Mouse (Mus musculus) embryonic facial prominence, embryonic 14.5 days (tissue): ENCODE measurements around the gene Gm49358. TPM values are rescaled to one million over a fixed set of nuclear protein-coding genes. Genes with fewer than 3 reads are reported as not detected.

Source experiments
- ATAC-seq: fragments of 200-750 bp; cut with Nextera tagmentation; 2 replicates; pipeline ENCODE4 v1.8.0; 2017; ENCODE audit warnings: low read depth, moderate number of reproducible peaks, moderate TSS enrichment
- DNase-seq: peaks from one replicate; pipeline ENCODE4 v3.0.0-alpha.2; 2015; ENCODE audit warnings: low spot score
- H3K27ac ChIP-seq: fragments of 300-500 bp; sonication (generic); replicated peaks from 2 replicates; pipeline ENCODE4 v1.5.1; 2014; ENCODE audit warnings: low read depth, mild to moderate bottlenecking, low read length, moderate library complexity
- H3K27me3 ChIP-seq: fragments of 300-500 bp; sonication (generic); replicated peaks from 2 replicates; pipeline ENCODE4 v1.6.1; 2014; ENCODE audit warnings: low read length; ENCODE audit not compliant: control insufficient read depth, insufficient read depth
- H3K36me3 ChIP-seq: fragments of 300-500 bp; sonication (generic); 2 replicates; pipeline ENCODE4 v1.6.1; 2014; ENCODE audit warnings: low read length, mixed read lengths; ENCODE audit not compliant: control insufficient read depth, insufficient read depth
- H3K4me1 ChIP-seq: fragments of 300-500 bp; sonication (generic); 2 replicates; pipeline ENCODE4 v1.6.1; 2014; ENCODE audit warnings: antibody characterized with exemption, low read length; ENCODE audit not compliant: control insufficient read depth, insufficient read depth
- H3K4me2 ChIP-seq: fragments of 300-500 bp; sonication (generic); 2 replicates; pipeline ENCODE4 v1.6.1; 2014; ENCODE audit warnings: low read depth, mild to moderate bottlenecking, low read length, moderate library complexity, mixed read lengths
- H3K4me3 ChIP-seq: fragments of 300-500 bp; sonication (generic); 2 replicates; pipeline ENCODE4 v1.5.1; 2014; ENCODE audit warnings: low read depth, mild to moderate bottlenecking, low read length
- H3K9ac ChIP-seq: fragments of 300-500 bp; sonication (generic); 2 replicates; pipeline ENCODE4 v1.6.1; 2014; ENCODE audit warnings: low read depth, mild to moderate bottlenecking, low read length, moderate library complexity, mixed read lengths
- H3K9me3 ChIP-seq: fragments of 300-500 bp; sonication (generic); 2 replicates; pipeline ENCODE4 v1.6.1; 2016; ENCODE audit warnings: low read length; ENCODE audit not compliant: control insufficient read depth
- WGBS: fragments of 180-500 bp; shearing (Covaris S2); extraction: QIAGEN DNeasy Blood & Tissue Kit; methylation state at CpG from one replicate; pipeline ENCODE4 v1.1.7; 2014; 5-methylcytosine and 5-hydroxymethylcytosine counted together
- polyA plus RNA-seq: library from polyadenylated mRNA; unstranded; fragments of >200 nt; fragmentation: Nextera tagmentation; extraction: Ambion mirVana; gene quantifications from 2 replicates; pipeline ENCODE4 v1.2.1, GENCODE M21; 2014

Gm49358 gene
- polyA plus RNA-seq, 1 experiment from 2014 or later, result not detected

DNA sequence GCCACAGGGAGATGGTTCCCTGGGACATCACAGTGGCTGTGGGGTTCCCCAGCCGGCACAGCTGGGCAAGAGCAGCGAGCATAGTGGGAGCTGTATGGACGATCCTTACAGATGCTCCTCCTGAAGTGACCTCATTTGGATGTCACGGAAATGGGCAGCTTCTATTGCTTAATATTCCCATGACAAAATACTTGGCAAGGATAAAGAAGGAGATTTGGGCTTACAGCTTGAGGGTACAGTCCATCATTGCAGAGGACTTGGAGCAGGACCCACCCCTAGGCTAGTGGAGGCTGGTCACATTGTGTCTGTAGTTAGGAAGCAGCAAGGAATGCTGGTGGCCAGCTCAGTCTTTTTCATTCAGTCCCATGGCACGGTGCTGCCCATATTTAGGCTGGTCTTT is 46.8 kb downstream of the Gm49358 start:
- Histone ChIP-seq H3K9ac (no peak overlapping the region), H3K4me2 (no peak overlapping the region)

DNA sequence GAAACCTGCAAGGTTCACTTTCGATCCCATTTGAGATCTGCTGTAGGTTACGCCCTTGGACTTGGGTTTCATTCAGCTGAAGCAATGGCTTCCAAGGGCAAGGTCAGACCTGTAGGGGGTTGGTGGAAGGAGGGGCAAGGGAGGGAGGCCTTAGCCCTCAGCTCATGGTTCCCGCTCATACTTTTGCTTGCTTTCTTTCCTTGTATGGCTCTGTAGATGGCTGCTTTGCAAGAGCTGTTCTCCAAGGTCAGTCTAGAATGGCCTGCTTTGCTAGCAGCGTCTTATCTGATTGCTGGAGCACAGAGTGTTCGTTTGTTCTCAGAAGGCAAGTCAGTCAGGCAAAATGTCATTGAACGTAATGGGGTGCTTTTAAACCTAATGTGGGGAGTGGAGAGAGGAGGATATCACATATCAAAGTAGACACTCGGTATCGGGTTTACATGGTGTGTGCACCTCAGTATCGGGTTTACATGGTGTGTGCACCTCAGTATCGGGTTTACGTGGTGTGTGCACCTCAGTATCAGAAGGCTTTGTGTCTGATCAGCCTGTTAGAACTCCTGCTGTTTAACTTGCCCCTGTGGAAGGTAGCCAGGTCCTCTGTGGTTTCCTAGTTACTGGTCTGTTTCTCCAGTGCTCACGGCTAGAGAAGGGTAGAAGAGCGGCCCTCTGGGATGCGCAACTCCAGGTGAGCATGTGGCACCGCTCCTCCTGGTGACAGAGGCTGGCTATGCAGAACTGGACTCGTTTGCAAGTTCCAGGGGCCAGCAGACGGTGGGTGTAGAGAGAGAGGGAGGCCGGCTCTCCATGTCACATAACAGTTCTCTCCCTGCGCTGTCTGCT is 50.7 kb downstream of the Gm49358 start:
- peak overlapping the region; percentile 7; the same call in 1 of the 2 replicates for H3K27ac ChIP-seq
- ATAC-seq, result peak; percentile 58
- no peak overlapping the region for H3K9ac ChIP-seq

More for the DNA sequence above, 46.8 kb downstream of the Gm49358 start:
- no peak overlapping the region for H3K27ac ChIP-seq
- no peak overlapping the region for H3K4me3 ChIP-seq
- H3K4me1 ChIP-seq, result peaks cover 4% of the 10 kb centered on the region
- no peaks in the 10 kb centered on the region for H3K27me3 ChIP-seq
- ATAC-seq (no peak), DNase-seq (no peak)
- H3K36me3 ChIP-seq, result no peaks in the 10 kb centered on the region
- 84% methylated on average over 5 of the region's 5 CpGs for WGBS
- no peaks in the 10 kb centered on the region for H3K9me3 ChIP-seq

DNA sequence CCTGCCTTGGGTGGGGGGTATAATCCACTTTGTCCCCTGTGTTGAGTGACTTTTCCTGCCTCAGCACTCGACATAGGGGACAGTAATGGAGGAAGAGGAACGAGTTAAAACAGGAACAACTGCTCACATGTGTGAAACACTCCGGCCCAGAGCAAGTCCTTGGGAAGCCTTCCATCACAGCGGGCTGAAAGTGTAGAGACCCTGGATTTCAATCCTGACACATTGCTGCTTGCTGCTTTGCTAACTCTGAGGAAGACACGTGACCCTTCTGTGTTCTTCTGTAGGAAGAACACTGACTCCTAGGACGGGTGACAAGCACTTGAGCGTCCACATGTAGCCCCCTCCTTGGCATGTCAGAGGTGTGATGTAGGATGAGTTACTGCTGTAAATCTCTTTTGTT is 51.4 kb downstream of the Gm49358 start:
- ATAC-seq (no peak), DNase-seq (no peak)
- Histone ChIP-seq H3K9me3 (no peaks in the 10 kb centered on the region), H3K27me3 (no peaks in the 10 kb centered on the region), H3K9ac (no peak overlapping the region), H3K27ac (no peak overlapping the region), H3K36me3 (no peaks in the 10 kb centered on the region), H3K4me2 (no peak overlapping the region), H3K4me1 (peaks cover 8% of the 10 kb centered on the region; the same call in 1 of the 2 replicates), H3K4me3 (no peak overlapping the region)
- WGBS, result 65% methylated on average over 7 of the region's 7 CpGs

More for the DNA sequence above, 50.7 kb downstream of the Gm49358 start:
- peaks cover 3% of the 10 kb centered on the region; the same call in 1 of the 2 replicates for H3K4me1 ChIP-seq
- H3K4me3 ChIP-seq, result no peak overlapping the region
- no peak overlapping the region for H3K4me2 ChIP-seq
- H3K36me3 ChIP-seq, result no peaks in the 10 kb centered on the region
- no peaks in the 10 kb centered on the region for H3K9me3 ChIP-seq
- WGBS, result 49% methylated on average over 19 of the region's 19 CpGs
- no peak for DNase-seq
- no peaks in the 10 kb centered on the region for H3K27me3 ChIP-seq

DNA sequence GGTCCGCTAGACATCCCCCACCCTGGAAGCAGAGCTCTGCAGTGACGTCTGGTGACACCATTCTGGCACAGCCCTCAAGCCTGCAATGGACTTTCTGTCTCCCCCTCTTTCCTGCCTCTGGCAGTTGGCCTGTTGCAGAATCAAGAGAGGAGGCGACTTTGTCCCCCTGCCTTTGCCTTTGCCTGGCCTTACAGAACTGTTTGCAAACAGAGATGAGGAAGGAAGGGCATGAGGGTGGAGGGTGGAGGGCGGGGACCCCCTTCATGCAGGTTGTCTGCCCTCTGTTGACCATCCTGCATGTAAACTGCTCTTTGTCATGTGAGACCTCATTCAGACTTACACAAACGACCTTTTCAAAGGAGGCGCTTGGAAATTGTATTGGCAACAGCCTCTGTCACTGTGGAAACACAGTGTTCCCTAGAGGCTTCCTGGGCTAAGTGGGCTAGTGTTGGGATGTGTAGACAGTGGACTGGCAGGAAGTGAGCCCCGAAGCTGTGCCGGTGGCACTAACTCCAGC is 55.9 kb downstream of the Gm49358 start:
- no peak overlapping the region for H3K9ac ChIP-seq
- 0 out of 2 replicates have a peak, but pooled peaks cover 4% of the 10 kb centered on the region for H3K36me3 ChIP-seq
- H3K27me3 ChIP-seq, result no peaks in the 10 kb centered on the region
- WGBS, result 30% methylated on average over 8 of the region's 8 CpGs
- ATAC-seq, result peak; percentile 67; the same call in 1 of the 2 replicates
- H3K4me2 ChIP-seq, result no peak overlapping the region
- no peaks in the 10 kb centered on the region for H3K9me3 ChIP-seq
- H3K4me3 ChIP-seq, result no peak overlapping the region
- H3K4me1 ChIP-seq, result peaks cover 8% of the 10 kb centered on the region; the same call in 1 of the 2 replicates
- H3K27ac ChIP-seq, result no peak overlapping the region
- peak; percentile 51 for DNase-seq

DNA sequence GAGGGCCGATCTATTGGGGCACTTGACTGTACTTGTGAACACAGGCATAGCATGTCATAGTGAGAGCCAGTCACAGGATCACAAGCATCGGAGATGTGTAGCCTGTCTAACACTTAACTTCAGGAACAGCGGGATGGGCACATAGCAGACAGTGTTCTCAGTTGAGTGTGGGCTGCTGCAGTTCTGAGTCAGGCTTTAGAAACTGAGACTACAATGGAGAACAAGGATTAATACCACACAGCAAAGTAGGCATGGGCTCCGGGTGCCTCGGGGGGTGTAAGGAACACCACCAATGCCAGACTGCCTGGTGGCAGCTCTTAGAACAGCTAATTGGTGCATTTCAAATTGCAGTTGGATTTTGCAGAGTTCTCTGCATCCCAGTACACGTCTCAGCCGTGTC is 57.2 kb downstream of the Gm49358 start:
- Histone ChIP-seq H3K9me3 (no peaks in the 10 kb centered on the region), H3K27ac (no peak overlapping the region), H3K27me3 (no peaks in the 10 kb centered on the region), H3K4me3 (no peak overlapping the region), H3K36me3 (peaks cover 4% of the 10 kb centered on the region; the same call in 1 of the 2 replicates), H3K4me1 (peaks cover 8% of the 10 kb centered on the region; the same call in 1 of the 2 replicates), H3K4me2 (no peak overlapping the region), H3K9ac (no peak overlapping the region)
- ATAC-seq (no peak), DNase-seq (no peak)
- 79% methylated on average over 7 of the region's 7 CpGs for WGBS

DNA sequence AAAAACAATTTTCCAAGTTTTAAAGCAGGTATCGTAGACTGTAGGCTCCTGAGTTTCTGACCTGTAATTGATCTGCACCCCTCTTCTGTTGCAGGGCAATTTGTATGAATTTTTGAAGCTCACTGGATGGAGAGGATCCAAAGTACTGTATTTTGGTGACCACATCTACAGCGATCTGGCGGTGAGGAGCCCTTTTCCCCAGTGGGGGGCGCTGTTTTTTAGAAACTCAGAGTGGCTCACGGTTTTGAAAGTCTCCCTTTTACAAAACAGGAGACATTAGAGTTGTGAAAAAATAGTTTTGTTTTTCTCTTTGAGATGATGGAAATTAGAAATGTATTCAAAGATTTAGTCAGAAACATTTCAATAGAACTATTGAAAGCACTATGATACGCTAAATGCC is 60.3 kb downstream of the Gm49358 start:
- no peak overlapping the region for H3K27ac ChIP-seq
- H3K4me3 ChIP-seq, result no peak overlapping the region
- no peak overlapping the region for H3K4me2 ChIP-seq
- DNase-seq (no peak), ATAC-seq (no peak)
- H3K9ac ChIP-seq, result no peak overlapping the region
- peaks cover 8% of the 10 kb centered on the region; the same call in 1 of the 2 replicates for H3K4me1 ChIP-seq
- peaks cover 7% of the 10 kb centered on the region; the same call in 1 of the 2 replicates for H3K36me3 ChIP-seq
- 65% methylated on average over 6 of the region's 6 CpGs for WGBS
- H3K9me3 ChIP-seq, result no peaks in the 10 kb centered on the region
- no peaks in the 10 kb centered on the region for H3K27me3 ChIP-seq

DNA sequence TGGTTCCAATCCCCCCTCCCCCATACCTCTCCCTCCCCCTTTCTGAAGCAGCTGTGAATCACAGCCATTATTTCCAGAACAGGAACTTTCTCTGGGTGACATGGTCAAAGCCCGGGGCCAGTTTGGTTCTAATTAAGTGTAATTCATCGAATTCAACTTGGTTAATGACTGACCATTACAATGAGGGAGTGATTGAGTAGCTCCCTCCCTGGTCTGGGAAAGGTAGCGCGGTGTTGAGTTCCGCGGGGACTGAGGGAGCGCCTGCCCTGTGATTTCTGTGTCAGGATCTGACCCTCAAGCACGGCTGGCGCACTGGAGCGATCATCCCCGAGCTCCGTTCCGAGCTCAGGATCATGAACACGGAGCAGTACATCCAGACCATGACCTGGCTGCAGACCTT is 61.1 kb downstream of the Gm49358 start:
- Histone ChIP-seq H3K27me3 (no peaks in the 10 kb centered on the region), H3K9ac (no peak overlapping the region), H3K4me1 (peaks cover 1% of the 10 kb centered on the region; the same call in 1 of the 2 replicates), H3K4me2 (no peak overlapping the region), H3K36me3 (peaks cover 9% of the 10 kb centered on the region; the same call in 1 of the 2 replicates), H3K9me3 (no peaks in the 10 kb centered on the region), H3K4me3 (no peak overlapping the region), H3K27ac (no peak overlapping the region)
- WGBS, result 58% methylated on average over 13 of the region's 14 CpGs
- no peak for ATAC-seq
- no peak for DNase-seq

DNA sequence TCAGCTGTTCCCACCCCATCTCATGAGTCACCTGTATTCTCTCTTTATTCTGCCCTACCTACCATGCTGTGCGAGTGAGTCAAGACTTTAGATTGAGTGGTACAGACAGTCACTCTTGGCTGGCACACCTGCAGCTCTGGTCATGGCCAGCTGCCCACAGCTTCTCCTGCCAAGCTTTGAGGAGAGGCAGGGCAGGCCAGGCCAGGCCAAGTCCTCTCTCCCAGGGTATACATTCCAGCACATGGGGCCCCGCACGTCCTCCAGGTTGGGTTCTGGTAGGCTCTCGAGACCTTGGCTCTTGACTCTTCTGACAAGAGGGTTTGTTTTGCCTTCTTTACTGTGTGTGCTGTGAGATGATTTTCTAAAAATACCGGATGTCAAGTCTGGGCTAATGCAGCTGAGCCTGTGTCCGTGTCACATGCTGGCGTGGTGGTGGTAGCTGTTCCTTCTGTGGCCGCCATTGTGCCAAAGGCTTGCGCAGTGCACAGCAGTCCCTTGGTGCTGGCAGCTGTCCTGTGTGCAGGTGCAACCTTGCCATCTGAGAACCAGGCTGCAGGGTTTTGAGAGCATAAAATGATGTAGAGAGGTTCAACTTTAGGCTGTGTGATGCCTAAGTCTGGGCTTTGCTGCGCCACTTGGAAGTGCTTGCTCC is 62.2 kb downstream of the Gm49358 start:
- Histone ChIP-seq H3K27ac (no peak overlapping the region), H3K9me3 (no peaks in the 10 kb centered on the region), H3K4me1 (no peaks in the 10 kb centered on the region), H3K4me2 (no peak overlapping the region), H3K4me3 (no peak overlapping the region), H3K36me3 (peaks cover 6% of the 10 kb centered on the region; the same call in 1 of the 2 replicates), H3K27me3 (no peaks in the 10 kb centered on the region), H3K9ac (no peak overlapping the region)
- no peak for DNase-seq
- no peak for ATAC-seq
- WGBS, result 81% methylated on average over 10 of the region's 10 CpGs
